In the genomic region with DNA sequence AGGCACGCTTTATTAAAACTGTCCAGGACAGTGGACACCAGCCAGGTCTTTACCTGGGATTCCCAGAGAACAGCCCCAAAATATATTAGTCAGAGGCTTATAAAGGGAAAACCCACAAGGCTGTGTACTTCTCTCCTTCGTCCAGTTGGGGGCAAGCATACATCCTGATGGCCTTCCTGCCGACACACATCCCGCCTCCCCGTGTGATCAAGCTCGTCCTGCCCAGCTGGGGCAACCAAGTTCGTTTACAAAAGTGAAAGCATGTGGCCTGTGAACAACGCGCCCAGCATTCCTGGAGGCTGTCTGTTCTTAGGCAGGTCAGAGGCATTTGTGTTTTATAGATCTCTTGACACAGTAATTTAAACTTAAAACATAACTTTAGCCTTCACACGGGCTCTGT, we compare ENCODE assay signal across 8 mouse cellular contexts. TPM values are rescaled to one million over a fixed set of nuclear protein-coding genes. Genes with fewer than 3 reads are reported as not detected.
A peak's percentile ranks its signal among the peaks of the same experiment; 100 is the strongest.
DNase-seq lines count a peak whose midpoint lies in the region; ATAC-seq and TF ChIP-seq lines count a peak whose summit lies in the region.

No protein-coding gene starts in this region.

- no peak for TF ChIP-seq POLR2A in lung, adult 2 months (IDR thresholded peaks at IDR 0.05; ENCODE audit: borderline replicate concordance, extremely low read depth, low read depth, low read length)

- TF ChIP-seq CTCF in left cerebral cortex, adult 2 months (IDR thresholded peaks at IDR 0.05): peak; percentile 35
- TF ChIP-seq CTCF in intestine, postnatal 0 days (IDR thresholded peaks at IDR 0.05; ENCODE audit: low read depth): peak; percentile 67
- TF ChIP-seq CTCF in lung, adult 2 months (IDR thresholded peaks at IDR 0.05; ENCODE audit: insufficient read depth, low read length): peak; percentile 60

- H3K27ac ChIP-seq in left cerebral cortex, adult 2 months: no peak overlapping the region
- no peak overlapping the region for H3K27ac ChIP-seq in intestine, postnatal 0 days (ENCODE audit: low read depth, low read length)
- H3K27ac ChIP-seq in stomach, embryonic 16.5 days (ENCODE audit: low read length): no peak overlapping the region

- WGBS in intestine, postnatal 0 days: 20% methylated on average over 10 of the region's 10 CpGs
- WGBS in lung, adult 2 months: 12% methylated on average over 10 of the region's 10 CpGs
- 19% methylated on average over 10 of the region's 10 CpGs for WGBS in stomach, embryonic 16.5 days

- no peak for DNase-seq in left cerebral cortex, adult 2 months (ENCODE audit: extremely low spot score in 1 of 2, low spot score in 2 of 2)
- DNase-seq in left cerebral cortex, postnatal 14 days (ENCODE audit: low spot score in 2 of 2): no peak
- DNase-seq in adipocyte (ENCODE audit: low spot score): peak; percentile 16
- DNase-seq in lung, adult 2 months: no peak
- DNase-seq in frontal cortex, postnatal 10 days (ENCODE audit: low spot score in 2 of 2): no peak

- 0 out of 2 replicates have a peak, but pooled peaks cover 5% of the 10 kb centered on the region for H3K4me1 ChIP-seq in intestine, postnatal 0 days (replicated peaks; ENCODE audit: control insufficient read depth, insufficient read depth, low read length)
- peaks cover 3% of the 10 kb centered on the region; the same call in 1 of the 2 replicates for H3K4me1 ChIP-seq in lung, adult 2 months (ENCODE audit: control insufficient read depth, insufficient read depth, low read length)
- H3K4me1 ChIP-seq in stomach, embryonic 16.5 days (ENCODE audit: control insufficient read depth, insufficient read depth, low read length): peaks cover 5% of the 10 kb centered on the region; the same call in 1 of the 2 replicates

- no peak overlapping the region; the same call in 1 of the 2 replicates for H3K4me2 ChIP-seq in intestine, postnatal 0 days (replicated peaks; ENCODE audit: low read depth)
- peak overlapping the region; percentile 42 for H3K4me2 ChIP-seq in stomach, embryonic 16.5 days (ENCODE audit: low read depth, low read length)

- no peak overlapping the region for H3K9ac ChIP-seq in intestine, postnatal 0 days (ENCODE audit: low read depth, low read length)
- no peak overlapping the region; the same call in 1 of the 2 replicates for H3K9ac ChIP-seq in stomach, embryonic 16.5 days (ENCODE audit: low read length)

- no peaks in the 10 kb centered on the region for H3K27me3 ChIP-seq in intestine, postnatal 0 days (replicated peaks; ENCODE audit: control insufficient read depth, insufficient read depth, low read length)
- no peaks in the 10 kb centered on the region for H3K27me3 ChIP-seq in stomach, embryonic 16.5 days (ENCODE audit: control insufficient read depth, insufficient read depth, low read length)

- H3K4me3 ChIP-seq in left cerebral cortex, adult 2 months: no peak overlapping the region
- no peak overlapping the region for H3K4me3 ChIP-seq in intestine, postnatal 0 days (ENCODE audit: low read depth, low read length)
- H3K4me3 ChIP-seq in lung, adult 2 months (replicated peaks; ENCODE audit: extremely low read depth, low read depth, low read length): no peak overlapping the region
- H3K4me3 ChIP-seq in stomach, embryonic 16.5 days (replicated peaks; ENCODE audit: low read length): no peak overlapping the region

- peak; percentile 86 for ATAC-seq in erythroblast, adult 5-6 weeks (replicated peaks; ENCODE audit: low FRiP score, poor library complexity, severe bottlenecking)
- peak; percentile 42; the same call in 1 of the 2 replicates for ATAC-seq in intestine, postnatal 0 days
- peak; percentile 44; the same call in 1 of the 2 replicates for ATAC-seq in stomach, embryonic 16.5 days (ENCODE audit: insufficient read depth, low FRiP score)

- H3K36me3 ChIP-seq in intestine, postnatal 0 days (ENCODE audit: control insufficient read depth, insufficient read depth): peaks cover 44% of the 10 kb centered on the region
- 0 out of 2 replicates have a peak, but pooled peaks cover 9% of the 10 kb centered on the region for H3K36me3 ChIP-seq in stomach, embryonic 16.5 days (ENCODE audit: control insufficient read depth, insufficient read depth, low read length)

- H3K9me3 ChIP-seq in intestine, postnatal 0 days (ENCODE audit: control insufficient read depth): no peaks in the 10 kb centered on the region
- no peaks in the 10 kb centered on the region for H3K9me3 ChIP-seq in stomach, embryonic 16.5 days (replicated peaks; ENCODE audit: control insufficient read depth, low read length)

- intact Hi-C loops in left cerebral cortex, adult 2 months (cut with DNase I): no loop called here
- intact Hi-C loops in left cerebral cortex, postnatal 14 days (cut with DNase I): no loop called here

RNA-seq across cellular contexts. Expression of a gene that starts 32.4 kb away (rescaled TPM):
- 100 to 1,000 TPM; 375 TPM for total RNA-seq in left cerebral cortex, adult 2 months (2021)
- 100 to 1,000 TPM; 329 to 345 TPM for total RNA-seq in left cerebral cortex, postnatal 14 days (2021)
- 667 and 844 TPM in 2 replicates for total RNA-seq in erythroblast, adult 5-6 weeks (2015; ENCODE audit: low replicate concordance)
- total RNA-seq in erythroblast, adult 5-6 weeks (2017; ENCODE audit: low replicate concordance): 933 and 1,033 TPM in 2 replicates
- polyA plus RNA-seq in intestine, postnatal 0 days (2015; fragmentation: Nextera tagmentation; extraction: Ambion mirVana): 788 and 816 TPM in 2 replicates
- 134 and 225 TPM in 2 replicates for polyA plus RNA-seq in lung, adult 2 months (2012; rRNA removed)
- 1,099 and 1,216 TPM in 2 replicates for polyA plus RNA-seq in stomach, embryonic 16.5 days (2015; fragmentation: Nextera tagmentation; extraction: Ambion mirVana)
